Mouse (Mus musculus) mouse embryonic stem cell (cell line): Measurements from ENCODE around the gene Kin.

Experiments
- in situ Hi-C, 2 experiments: fragments of 300-500 bp; cut with MboI; formaldehyde crosslinking; loops; 1 replicate in 1 of 2; 3 replicates in 1 of 2; pipeline ENCODE4 v1.14.3; 2019 to 2020; ENCODE audit warnings: low sequenced_read_pairs in 2 of 2, low pct_unique_long_range_greater_than_20kb in 1 of 2, mixed read lengths in 1 of 2; ENCODE audit not compliant: unreplicated experiment in 1 of 2

The Kin gene

DNA sequence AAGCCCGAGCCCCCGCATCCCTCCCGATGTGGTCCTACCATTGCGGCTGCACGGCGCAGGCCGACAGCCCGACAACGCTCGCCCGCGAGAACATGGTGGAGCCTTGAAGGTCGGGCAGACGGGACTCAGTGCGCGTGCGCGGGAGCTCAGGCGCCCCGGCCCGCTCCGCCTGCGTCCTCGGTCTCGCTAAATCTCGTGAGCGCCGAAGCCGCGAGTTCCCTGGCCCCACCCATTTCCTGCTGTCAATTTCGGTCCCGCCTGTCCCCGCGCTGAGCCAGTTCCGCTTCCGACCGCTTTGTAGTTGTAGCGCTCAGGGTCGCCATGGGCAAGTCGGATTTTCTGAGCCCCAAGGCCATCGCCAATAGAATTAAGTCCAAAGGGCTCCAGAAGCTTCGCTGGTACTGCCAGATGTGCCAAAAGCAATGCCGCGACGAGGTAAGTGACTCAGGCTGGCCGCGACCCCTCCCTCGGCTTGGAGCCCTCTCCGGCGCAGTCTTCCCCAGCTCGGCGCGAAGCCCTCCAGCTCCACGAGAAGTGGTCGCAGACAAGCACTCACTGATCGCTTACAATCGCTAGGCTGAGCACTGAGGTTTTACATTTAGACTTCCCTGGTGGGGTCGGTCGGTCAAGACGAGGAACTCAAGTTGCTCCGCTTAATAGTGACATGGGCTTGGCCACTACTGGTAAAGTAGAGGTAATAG, at the start of gene Kin, which contains the start of gene Atp5c1:
TSS of gene Kin (plus strand) at position 284 of the 701 bp plus-strand sequence.
TSS of gene Atp5c1 (minus strand) at position 201 of the 701 bp plus-strand sequence.
- in situ Hi-C loops, result no loop called here

DNA sequence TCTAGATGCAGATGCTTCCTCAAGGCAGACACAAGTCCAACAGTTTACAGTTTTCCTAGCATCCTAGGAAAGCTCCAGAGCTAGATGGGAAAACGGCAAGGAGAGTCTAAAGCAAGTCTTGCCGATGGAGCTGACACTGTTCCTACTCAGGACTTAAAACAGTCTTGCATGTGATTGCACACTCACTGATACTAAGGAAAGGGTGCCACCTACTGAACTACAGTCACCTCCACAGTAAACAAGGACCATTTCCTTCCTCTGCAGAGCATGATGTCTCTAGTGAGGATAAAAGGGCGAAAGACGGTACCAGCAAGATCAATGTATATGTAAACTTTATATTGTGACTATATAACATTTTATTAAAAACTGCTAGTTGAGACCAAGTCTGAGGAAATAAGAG, 46.7 kb upstream of the Kin start:
- in situ Hi-C loops, result no loop called here

GRCm38 (mm10) chr2:10034976-10035375, 45.4 kb upstream of the Kin start:
- in situ Hi-C loops, result no loop called here

DNA sequence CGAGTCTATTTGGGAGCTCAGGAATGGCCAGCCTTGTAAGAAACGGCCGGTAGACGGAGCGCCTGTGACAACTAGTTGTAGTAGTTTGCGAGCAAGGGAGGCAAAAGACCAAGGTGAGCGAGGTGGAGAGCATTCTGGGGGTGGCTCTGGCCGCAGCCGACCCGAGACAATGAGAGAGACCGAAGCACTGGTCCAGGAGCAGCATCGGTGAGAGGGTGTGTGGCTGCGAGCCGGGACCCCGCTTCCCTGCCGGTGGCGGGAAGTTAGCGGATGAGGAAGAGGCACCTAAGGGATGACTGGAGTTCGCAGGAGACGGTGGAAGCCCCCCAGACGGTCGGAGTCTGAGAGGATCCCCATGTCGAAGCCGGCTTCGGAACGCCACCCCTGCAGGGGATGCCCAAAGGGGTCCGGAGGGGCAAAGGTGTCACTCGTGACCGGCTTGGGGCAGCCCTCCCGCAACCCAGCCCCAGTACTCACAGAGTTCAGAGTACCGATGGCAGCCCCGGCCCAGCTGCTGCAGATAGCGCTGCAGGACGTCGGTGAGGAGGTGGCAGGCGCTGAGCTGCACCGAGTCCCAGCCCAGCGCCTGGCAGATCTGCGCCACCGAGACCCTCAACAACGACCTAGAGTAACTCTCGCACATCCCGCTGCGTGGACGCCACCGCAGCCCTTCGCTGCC, 32.5 kb upstream of the Kin start:
- in situ Hi-C loops, result no loop called here

DNA sequence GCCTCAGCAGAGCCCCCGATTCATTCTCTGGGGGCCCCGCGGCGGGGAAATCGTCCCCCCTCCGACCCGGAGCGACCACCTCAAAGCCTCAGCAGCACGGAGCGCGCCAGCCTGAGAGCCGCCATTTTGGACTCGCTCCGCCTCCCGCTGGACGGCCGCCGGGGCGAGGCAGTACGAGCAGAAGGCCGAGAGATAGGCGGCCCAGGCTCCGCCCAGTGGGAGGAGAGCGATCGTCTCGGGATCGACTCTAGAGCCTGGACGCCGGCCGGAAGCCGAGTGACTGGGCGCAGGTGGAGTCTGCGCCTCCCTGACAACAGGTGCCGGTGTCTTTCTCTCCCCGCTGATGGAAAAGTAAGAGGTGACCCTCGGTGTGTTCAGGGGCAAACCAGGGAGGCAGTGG, 31.9 kb upstream of the Kin start, which contains the start of gene Taf3:
TSS of gene Taf3 (minus strand) at position 136 of the 400 bp plus-strand sequence.
- in situ Hi-C loops, result no loop called here

- in situ Hi-C loops, result no loop called here
Measured at GRCm38 (mm10) chr2:10049456-10049855, 30.9 kb upstream of the Kin start.

GRCm38 (mm10) chr2:10050878-10051277, 29.5 kb upstream of the Kin start:
- in situ Hi-C loops, result no loop called here

GRCm38 (mm10) chr2:10051996-10052395, 28.4 kb upstream of the Kin start:
- in situ Hi-C loops, result no loop called here

GRCm38 (mm10) chr2:10058836-10059235, 21.6 kb upstream of the Kin start:
- in situ Hi-C loops, result no loop called here

GRCm38 (mm10) chr2:10071751-10072150, 8.6 kb upstream of the Kin start:
- in situ Hi-C loops, result no loop called here

- in situ Hi-C loops, result no loop called here
Measured at GRCm38 (mm10) chr2:10074470-10074869, 5.9 kb upstream of the Kin start.

DNA sequence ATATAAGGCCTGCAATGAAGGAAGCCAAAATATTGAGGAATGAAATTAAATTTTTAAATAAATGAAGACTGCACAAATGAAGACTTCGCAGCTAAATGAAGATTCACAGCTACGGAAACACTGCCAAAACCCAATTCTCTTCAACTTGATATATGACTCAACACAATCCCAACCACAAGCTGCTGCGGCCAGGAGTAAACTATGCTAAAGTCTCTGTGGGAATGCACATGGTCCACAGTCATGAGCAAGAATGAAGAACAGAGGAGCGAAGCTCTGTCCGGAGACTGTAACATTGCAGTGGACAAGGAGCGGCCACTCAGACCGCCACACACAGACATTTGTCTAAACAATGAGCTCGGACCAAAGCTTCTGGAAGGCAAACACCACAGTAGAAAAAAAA, 3.7 kb upstream of the Kin start:
- in situ Hi-C loops, result no loop called here

DNA sequence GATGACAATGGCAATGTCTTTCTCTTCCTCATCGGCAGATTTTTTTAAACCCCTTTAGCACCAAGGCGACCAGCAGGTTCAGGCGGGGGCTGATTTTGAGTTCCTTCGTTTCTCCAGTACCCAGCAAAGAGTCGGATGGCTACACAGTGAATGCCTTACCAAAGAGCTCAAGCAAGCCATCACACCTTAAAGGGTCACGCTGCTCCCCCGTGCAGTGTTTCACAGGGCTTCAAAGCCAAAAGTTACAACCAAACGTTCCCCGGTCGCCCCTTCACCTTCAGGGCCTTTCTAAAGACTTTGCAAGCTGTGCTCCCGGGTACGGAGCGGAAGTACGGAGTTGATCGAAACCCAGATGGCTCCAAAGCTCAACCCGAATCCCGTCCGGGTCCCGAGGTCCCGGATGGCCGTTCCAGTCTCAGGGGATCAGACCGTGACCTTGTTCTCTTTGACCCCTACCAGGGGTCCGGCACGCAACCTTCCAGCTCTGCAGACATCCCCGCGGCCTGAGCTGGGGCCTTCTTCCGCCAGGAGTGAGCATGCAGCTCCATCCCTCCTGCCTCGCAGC, 566 bp upstream of the Kin start:
- in situ Hi-C loops, result no loop called here

GRCm38 (mm10) chr2:10081453-10082080, 1.2 kb downstream of the Kin start:
- in situ Hi-C loops, result no loop called here

DNA sequence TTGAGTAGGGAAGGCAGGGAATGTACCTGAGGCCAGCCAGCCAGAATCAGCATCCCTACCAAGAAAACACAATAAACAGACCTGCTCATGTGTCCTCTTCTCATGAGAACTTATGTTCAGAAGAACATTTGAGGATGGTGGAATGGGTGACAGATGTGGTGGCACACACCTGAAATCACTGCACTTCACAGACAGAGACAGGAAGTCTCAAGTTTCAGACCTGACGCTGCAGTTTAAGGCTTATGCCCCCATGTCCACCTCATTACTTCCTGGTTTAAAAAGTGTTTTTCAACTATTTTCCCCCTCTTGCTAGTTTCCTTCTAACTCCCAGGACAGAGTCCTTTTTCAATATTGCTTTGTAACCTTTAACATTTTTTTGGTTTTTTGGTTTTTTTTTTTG, 2.3 kb downstream of the Kin start:
- in situ Hi-C loops, result no loop called here

DNA sequence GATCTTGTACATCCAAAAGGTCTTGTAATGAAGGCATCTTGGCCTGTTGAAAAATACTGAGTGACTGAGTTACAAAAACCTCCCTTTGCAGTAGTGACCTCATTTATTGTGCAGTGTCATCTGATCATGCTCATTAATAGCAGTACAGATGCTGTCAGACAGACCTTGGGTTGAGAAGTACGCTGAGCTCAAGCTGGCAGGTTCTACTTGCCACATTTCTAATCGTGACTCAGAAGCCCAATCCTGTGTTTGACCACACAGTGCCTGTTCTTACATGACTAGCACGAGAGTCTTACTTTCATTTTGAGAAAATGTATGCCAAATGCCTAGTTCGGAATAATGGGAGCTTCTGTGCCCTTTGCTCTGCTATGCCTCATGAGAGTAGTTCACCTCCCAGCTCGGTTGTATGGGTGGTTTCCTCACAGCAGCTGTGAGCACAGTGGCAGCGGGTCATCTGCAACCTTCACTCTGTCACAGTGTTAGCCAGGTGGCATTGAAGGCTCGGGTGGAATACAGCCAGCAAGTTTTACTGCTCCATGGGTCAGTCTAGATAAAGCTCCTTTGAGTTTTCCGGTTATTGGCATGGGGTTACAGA, 7.0 kb downstream of the Kin start:
- in situ Hi-C loops, result no loop called here

DNA sequence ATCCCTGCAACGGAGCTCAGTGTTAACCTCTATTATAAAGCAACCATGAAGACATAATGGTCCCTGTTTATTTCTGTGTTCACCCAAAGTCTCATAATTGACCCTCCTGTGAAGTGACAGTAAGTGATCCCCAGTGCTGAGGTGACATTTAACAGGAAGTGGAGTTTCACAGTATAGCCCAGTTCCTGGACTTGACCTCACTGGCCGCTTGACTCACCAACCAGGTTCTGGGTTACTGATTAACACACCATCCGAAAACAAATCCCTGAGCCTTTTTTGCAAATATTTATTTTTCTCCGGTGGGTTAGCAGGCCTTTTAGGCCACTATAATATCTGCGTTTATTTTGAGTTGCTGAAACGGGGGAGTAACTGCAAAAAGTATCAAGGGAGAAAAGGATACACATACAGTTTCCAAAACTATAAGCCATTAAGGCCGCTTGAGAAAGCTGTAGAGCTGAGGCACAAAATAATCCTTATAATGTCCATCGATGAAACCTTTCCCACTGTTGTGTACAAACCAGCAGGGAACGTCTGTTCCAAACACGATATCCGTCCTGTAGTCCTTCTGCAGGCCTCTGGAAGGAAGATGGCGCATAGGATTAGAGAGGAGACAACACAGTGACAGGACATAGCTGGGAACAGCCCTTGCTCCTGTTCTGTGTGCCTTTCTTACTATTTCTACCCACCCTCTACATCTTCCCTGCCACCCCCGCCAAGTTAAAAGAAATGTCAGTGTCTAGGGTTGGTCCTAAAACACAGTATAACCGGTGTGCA, 14.1 kb downstream of the Kin start:
- in situ Hi-C loops, result loop anchor here in 1 of 2 experiments (10.0 kb wide), 1 partner anchor 200 kb away; no protein-coding TSS in a partner anchor

DNA sequence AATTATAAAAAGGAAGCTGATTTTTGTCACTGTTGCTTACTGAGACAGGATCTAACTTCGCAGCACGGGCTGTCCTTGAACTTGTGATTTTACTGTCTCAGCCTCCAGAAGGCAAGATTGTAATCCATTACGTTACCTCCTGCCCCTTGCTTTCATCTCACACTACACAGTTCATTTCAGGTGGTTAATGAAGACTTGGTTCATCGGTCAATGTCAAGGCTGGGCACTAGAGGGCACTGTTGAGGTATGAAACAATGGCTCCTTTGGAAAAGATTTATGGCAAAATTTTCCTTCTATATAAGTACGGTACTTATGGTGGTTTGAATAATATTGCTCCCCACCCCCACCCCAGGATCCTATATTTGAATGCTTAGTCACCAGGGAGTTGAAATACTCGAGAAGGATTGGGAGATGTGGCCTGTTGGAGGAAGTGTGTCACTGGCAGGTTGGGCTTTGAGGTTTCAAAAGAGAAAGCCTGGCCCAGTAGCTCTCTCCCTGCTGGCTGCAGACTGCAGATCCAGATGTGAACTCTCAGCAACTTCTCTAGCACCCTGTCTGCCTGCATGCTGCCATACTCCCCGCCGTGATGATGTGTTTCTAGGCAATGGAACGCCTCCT, 18.3 kb downstream of the Kin start:
- in situ Hi-C loops, result loop anchor here in 1 of 2 experiments (10.0 kb wide), 1 partner anchor 196 kb away; no protein-coding TSS in a partner anchor
